Mouse (Mus musculus) kidney, adult 2 months (tissue): ENCODE measurements around the gene R3hdm4. TPM values are rescaled to one million over a fixed set of nuclear protein-coding genes. Genes with fewer than 3 reads are reported as not detected.
A peak's percentile ranks its signal among the peaks of the same experiment; 100 is the strongest.
"Not testable (repeated sequence)": the region's sequence is repeated elsewhere in the genome, so short reads cannot be mapped to it uniquely, and the experiment has no call there.

Experiments
- DNase-seq: peaks from one replicate; pipeline ENCODE4 v3.0.0; 2021
- H3K27ac ChIP-seq: fragments of 200-500 bp; 2 replicates; pipeline ENCODE4 v1.5.1; 2012; ENCODE audit warnings: low read depth, low read length, control low read depth, inconsistent platforms; ENCODE audit not compliant: insufficient read depth
- H3K27me3 ChIP-seq: fragments of 200-500 bp; replicated peaks from 2 replicates; pipeline ENCODE4 v1.6.1; 2012; ENCODE audit warnings: mild to moderate bottlenecking, moderate library complexity, low read length, inconsistent platforms; ENCODE audit not compliant: control insufficient read depth, insufficient read depth
- H3K36me3 ChIP-seq: fragments of 200-500 bp; 2 replicates; pipeline ENCODE4 v1.6.1; 2012; ENCODE audit warnings: mild to moderate bottlenecking, moderate library complexity, low read length, inconsistent platforms; ENCODE audit not compliant: control insufficient read depth, insufficient read depth
- H3K4me1 ChIP-seq: fragments of 200-500 bp; 2 replicates; pipeline ENCODE4 v1.6.1; 2011; ENCODE audit warnings: low read length; ENCODE audit not compliant: control insufficient read depth, insufficient read depth
- H3K4me3 ChIP-seq: fragments of 200-500 bp; 2 replicates; pipeline ENCODE4 v1.5.1; 2011; ENCODE audit warnings: mild to moderate bottlenecking, low read depth, low read length, control low read depth; ENCODE audit not compliant: insufficient read depth
- CTCF ChIP-seq: fragments of 200-500 bp; conservative IDR thresholded peaks from 2 replicates; pipeline ENCODE4 v1.5.1; 2011; ENCODE audit warnings: low read depth, mild to moderate bottlenecking, control low read depth, low read length, moderate library complexity, mixed read lengths; ENCODE audit not compliant: insufficient read depth, insufficient read length
- POLR2A ChIP-seq: fragments of 200-500 bp; IDR thresholded peaks from one replicate; pipeline ENCODE4 v1.6.1; 2011; ENCODE audit warnings: low read depth, low read length, control low read depth
- whole genome bisulfite sequencing: fragments of 180-500 bp; shearing (Covaris S2); methylation state at CpG from one replicate; pipeline ENCODE4 v1.1.7; 2018; 5-methylcytosine and 5-hydroxymethylcytosine counted together
- polyA plus RNA-seq: library from polyadenylated mRNA; depleted of rRNA; stranded (reverse); fragments of >200 nt; gene quantifications from 2 replicates; pipeline ENCODE4 v1.2.3, GENCODE M21; 2012

The R3hdm4 gene
- polyA plus RNA-seq, 1 experiment, result 154 TPM

DNA sequence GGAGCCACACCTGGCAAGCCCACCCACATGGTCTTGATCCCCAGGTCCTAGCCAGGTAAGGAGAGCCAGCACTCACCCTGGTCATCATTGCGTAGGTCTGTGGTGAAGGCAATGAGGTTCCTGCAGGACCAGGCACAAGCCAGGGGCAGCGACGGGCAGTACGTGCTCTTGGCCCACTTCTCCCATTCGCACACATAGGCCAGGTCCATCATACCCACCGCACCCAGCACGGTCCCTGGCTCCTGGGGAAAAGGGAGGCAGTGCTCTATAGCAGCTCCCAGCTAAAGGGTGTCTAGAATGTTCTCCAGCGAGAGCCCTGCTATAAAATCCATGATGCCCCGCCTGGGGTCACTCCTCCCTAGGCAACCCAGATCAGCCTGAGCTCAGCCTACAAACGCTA, 13.6 kb downstream of the R3hdm4 start:
- Histone ChIP-seq H3K36me3 (no peaks in the 10 kb centered on the region), H3K4me3 (no peak overlapping the region), H3K27ac (no peak overlapping the region), H3K27me3 (no peaks in the 10 kb centered on the region), H3K4me1 (peaks cover 3% of the 10 kb centered on the region; the same call in 1 of the 2 replicates)
- WGBS, result 90% methylated on average over 10 of the region's 10 CpGs
- TF ChIP-seq CTCF (no peak), POLR2A (no peak)
- no peak for DNase-seq

DNA sequence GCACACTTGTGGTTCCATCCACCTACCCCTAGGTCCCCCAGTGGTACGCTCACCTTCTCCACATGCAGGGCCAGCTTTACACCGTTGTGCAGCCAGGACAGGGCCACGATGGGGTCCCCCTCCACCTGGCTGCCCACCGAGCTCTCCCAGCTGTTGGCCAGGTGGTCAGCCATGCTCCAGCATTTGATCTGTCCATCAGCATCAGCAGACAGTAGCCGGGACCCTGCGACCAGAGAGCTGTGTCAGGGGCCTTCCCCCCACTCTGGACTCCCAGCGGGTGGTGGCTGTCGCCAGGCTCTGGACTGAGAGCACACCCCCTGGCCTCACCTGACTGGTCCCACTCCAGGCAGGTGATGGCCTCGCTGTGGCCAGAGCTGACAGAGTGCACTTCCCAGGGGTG, 14.3 kb downstream of the R3hdm4 start:
- Histone ChIP-seq H3K4me3 (no peak overlapping the region), H3K4me1 (peaks cover 3% of the 10 kb centered on the region; the same call in 1 of the 2 replicates), H3K36me3 (no peaks in the 10 kb centered on the region), H3K27me3 (no peaks in the 10 kb centered on the region), H3K27ac (no peak overlapping the region)
- no peak for DNase-seq
- TF ChIP-seq CTCF (no peak), POLR2A (no peak)
- WGBS, result 90% methylated on average over 9 of the region's 9 CpGs

DNA sequence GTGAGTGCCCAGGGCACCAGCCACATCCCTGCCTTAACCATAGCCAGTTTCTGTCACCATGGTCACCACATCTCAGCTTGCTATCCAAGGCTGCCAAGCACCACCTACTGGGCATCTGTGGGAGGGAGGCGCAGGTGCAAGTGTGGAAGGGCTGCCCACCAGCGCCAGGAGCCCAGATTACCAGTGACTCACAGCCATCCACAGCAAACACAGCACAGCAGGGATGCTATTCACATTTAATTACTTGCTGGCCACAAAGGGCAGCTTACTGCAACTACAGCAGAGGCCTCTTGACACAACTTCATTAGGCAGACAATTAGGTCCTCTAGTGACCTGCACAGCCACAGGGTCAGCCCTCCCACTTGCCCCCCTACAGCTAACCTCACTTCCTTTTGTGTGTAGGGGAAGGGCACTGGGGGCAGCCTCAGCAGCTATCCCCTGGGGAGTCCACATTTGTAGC, 20.0 kb downstream of the R3hdm4 start:
- Histone ChIP-seq H3K4me1 (no peaks in the 10 kb centered on the region), H3K4me3 (no peak overlapping the region), H3K27ac (no peak overlapping the region), H3K36me3 (no peaks in the 10 kb centered on the region), H3K27me3 (no peaks in the 10 kb centered on the region)
- DNase-seq, result peak; percentile 29
- TF ChIP-seq POLR2A (no peak), CTCF (peak; percentile 46)
- 71% methylated on average over 2 of the region's 2 CpGs for WGBS

GRCm38 (mm10) chr10:79897316-79898245, 23.4 kb downstream of the R3hdm4 start:
- WGBS, result 52% methylated on average over 20 of the region's 20 CpGs
- no peak for DNase-seq
- Histone ChIP-seq H3K4me3 (no peak overlapping the region), H3K27me3 (no peaks in the 10 kb centered on the region), H3K4me1 (no peaks in the 10 kb centered on the region), H3K27ac (no peak overlapping the region), H3K36me3 (no peaks in the 10 kb centered on the region)
- TF ChIP-seq POLR2A (no peak), CTCF (no peak)

GRCm38 (mm10) chr10:79896814-79897213, 24.2 kb downstream of the R3hdm4 start:
- WGBS, result 78% methylated on average over 13 of the region's 13 CpGs
- Histone ChIP-seq H3K4me3 (no peak overlapping the region), H3K27me3 (no peaks in the 10 kb centered on the region), H3K4me1 (no peaks in the 10 kb centered on the region), H3K27ac (no peak overlapping the region), H3K36me3 (no peaks in the 10 kb centered on the region)
- TF ChIP-seq POLR2A (no peak), CTCF (no peak)
- no peak for DNase-seq

- DNase-seq, result no peak
- WGBS, result 86% methylated on average over 16 of the region's 16 CpGs
- H3K36me3 ChIP-seq, result no peaks in the 10 kb centered on the region
- no peaks in the 10 kb centered on the region for H3K27me3 ChIP-seq
- H3K4me3 ChIP-seq, result no peak overlapping the region
- no peaks in the 10 kb centered on the region for H3K4me1 ChIP-seq
- no peak overlapping the region for H3K27ac ChIP-seq
- TF ChIP-seq CTCF (no peak), POLR2A (no peak)
These were observed 24.7 kb downstream of the R3hdm4 start for GRCm38 (mm10) chr10:79896306-79896705.

GRCm38 (mm10) chr10:79892451-79893118, 28.4 kb downstream of the R3hdm4 start:
- 41% methylated on average over 22 of the region's 22 CpGs for WGBS
- not testable (repeated sequence) for H3K4me1 ChIP-seq, H3K27ac ChIP-seq, H3K4me3 ChIP-seq, H3K36me3 ChIP-seq, H3K27me3 ChIP-seq
- peak; percentile 79 for TF ChIP-seq CTCF
- peak; percentile 81 for DNase-seq
